Mouse (Mus musculus) intestine, embryonic 16.5 days (tissue): ENCODE data around the gene Pgs1. TPM values are rescaled to one million over a fixed set of nuclear protein-coding genes. Genes with fewer than 3 reads are reported as not detected.

Experiments used
- ATAC-seq: fragments of 200-750 bp; cut with Nextera tagmentation; 2 replicates; pipeline ENCODE4 v1.8.0; 2017; ENCODE audit warnings: moderate TSS enrichment, moderate library complexity
- H3K27ac ChIP-seq: fragments of 300-500 bp; sonication (generic); 2 replicates; pipeline ENCODE4 v1.5.1; 2014; ENCODE audit warnings: mild to moderate bottlenecking, low read length
- H3K27me3 ChIP-seq: fragments of 300-500 bp; sonication (generic); replicated peaks from 2 replicates; pipeline ENCODE4 v1.6.1; 2014; ENCODE audit warnings: low read length, control low read depth, mixed read lengths; ENCODE audit not compliant: control insufficient read depth, insufficient read depth
- H3K36me3 ChIP-seq: fragments of 300-500 bp; sonication (generic); 2 replicates; pipeline ENCODE4 v1.6.1; 2014; ENCODE audit warnings: low read length, control low read depth; ENCODE audit not compliant: control insufficient read depth, insufficient read depth
- H3K4me1 ChIP-seq: fragments of 300-500 bp; sonication (generic); 2 replicates; pipeline ENCODE4 v1.6.1; 2014; ENCODE audit warnings: low read length, control low read depth, mixed read lengths; ENCODE audit not compliant: control insufficient read depth, insufficient read depth
- H3K4me2 ChIP-seq: fragments of 300-500 bp; sonication (generic); 2 replicates; pipeline ENCODE4 v1.6.1; 2014; ENCODE audit warnings: low read depth, low read length, control low read depth
- H3K4me3 ChIP-seq: fragments of 300-500 bp; sonication (generic); 2 replicates; pipeline ENCODE4 v1.5.1; 2014; ENCODE audit warnings: mild to moderate bottlenecking, low read length
- H3K9ac ChIP-seq: fragments of 300-500 bp; sonication (generic); 2 replicates; pipeline ENCODE4 v1.6.1; 2014; ENCODE audit warnings: low read depth, low read length
- H3K9me3 ChIP-seq: fragments of 300-500 bp; sonication (generic); 2 replicates; pipeline ENCODE4 v1.6.1; 2016; ENCODE audit warnings: low read length, control low read depth; ENCODE audit not compliant: control insufficient read depth
- WGBS: fragments of 180-500 bp; shearing (Covaris S2); extraction: QIAGEN DNeasy Blood & Tissue Kit; methylation state at CpG from one replicate; pipeline ENCODE4 v1.1.7; 2014; 5-methylcytosine and 5-hydroxymethylcytosine counted together
- polyA plus RNA-seq: library from polyadenylated mRNA; unstranded; fragments of >200 nt; fragmentation: Nextera tagmentation; extraction: Ambion mirVana; gene quantifications from 2 replicates; pipeline ENCODE4 v1.2.1, GENCODE M21; 2015

Pgs1 gene
- polyA plus RNA-seq, 1 experiment from 2014 or later, result 35.7 TPM

- no peak for ATAC-seq
- Histone ChIP-seq H3K36me3 (peaks cover 3% of the 10 kb centered on the region; the same call in 1 of the 2 replicates), H3K4me3 (peak overlapping the region; percentile 87), H3K9me3 (no peaks in the 10 kb centered on the region), H3K4me1 (peaks cover 59% of the 10 kb centered on the region), H3K4me2 (peak overlapping the region; percentile 94), H3K9ac (peak overlapping the region; percentile 95), H3K27ac (peak overlapping the region; percentile 98), H3K27me3 (no peaks in the 10 kb centered on the region)
- WGBS, result 17% methylated on average over 34 of the region's 34 CpGs
Measured at GRCm38 (mm10) chr11:117967249-117968015, 18.7 kb upstream of the Pgs1 start.

GRCm38 (mm10) chr11:117968016-117968671 is 17.9 kb upstream of the Pgs1 start:
- H3K27me3 ChIP-seq, result no peaks in the 10 kb centered on the region
- peak overlapping the region; percentile 95 for H3K9ac ChIP-seq
- H3K4me1 ChIP-seq, result peaks cover 52% of the 10 kb centered on the region
- H3K4me3 ChIP-seq, result peak overlapping the region; percentile 87
- H3K27ac ChIP-seq, result peak overlapping the region; percentile 98
- no peaks in the 10 kb centered on the region for H3K9me3 ChIP-seq
- H3K36me3 ChIP-seq, result peaks cover 3% of the 10 kb centered on the region; the same call in 1 of the 2 replicates
- no peak for ATAC-seq
- peak overlapping the region; percentile 94 for H3K4me2 ChIP-seq
- WGBS, result under 1% methylated on average over 64 of the region's 64 CpGs

GRCm38 (mm10) chr11:117968716-117969099 is 17.4 kb upstream of the Pgs1 start:
- Histone ChIP-seq H3K36me3 (peaks cover 3% of the 10 kb centered on the region; the same call in 1 of the 2 replicates), H3K27ac (peak overlapping the region; percentile 98), H3K27me3 (no peaks in the 10 kb centered on the region), H3K9me3 (no peaks in the 10 kb centered on the region), H3K4me1 (peaks cover 49% of the 10 kb centered on the region), H3K4me3 (peak overlapping the region; percentile 87), H3K9ac (peak overlapping the region; percentile 95), H3K4me2 (peak overlapping the region; percentile 94)
- ATAC-seq, result peak; percentile 50
- under 1% methylated on average over 34 of the region's 34 CpGs for WGBS

GRCm38 (mm10) chr11:117969100-117969944 is 16.8 kb upstream of the Pgs1 start:
- H3K9me3 ChIP-seq, result no peaks in the 10 kb centered on the region
- peak; percentile 93 for ATAC-seq
- WGBS, result under 1% methylated on average over 63 of the region's 65 CpGs
- H3K27me3 ChIP-seq, result no peaks in the 10 kb centered on the region
- peak overlapping the region; percentile 98 for H3K27ac ChIP-seq
- peaks cover 47% of the 10 kb centered on the region for H3K4me1 ChIP-seq
- H3K9ac ChIP-seq, result peak overlapping the region; percentile 95
- peak overlapping the region; percentile 94 for H3K4me2 ChIP-seq
- peaks cover 3% of the 10 kb centered on the region; the same call in 1 of the 2 replicates for H3K36me3 ChIP-seq
- peak overlapping the region; percentile 87 for H3K4me3 ChIP-seq

- Histone ChIP-seq H3K4me3 (peak within 1 kb of the TSS; percentile 87), H3K4me1 (peaks cover 47% of the 10 kb centered on the region), H3K27ac (peak within 1 kb of the TSS; percentile 98), H3K27me3 (no peaks in the 10 kb centered on the region), H3K4me2 (peak within 1 kb of the TSS; percentile 94), H3K9ac (peak within 1 kb of the TSS; percentile 95), H3K36me3 (peaks cover 3% of the 10 kb centered on the region; the same call in 1 of the 2 replicates), H3K9me3 (no peaks in the 10 kb centered on the region)
- WGBS, result 8% methylated on average over 21 of the region's 21 CpGs
- ATAC-seq, result peak; percentile 51
Measured at GRCm38 (mm10) chr11:117969945-117970872, 15.9 kb upstream of the Pgs1 start, which contains the start of gene Socs3. Gene Socs3 (minus strand): TSS chr11:117970047.

GRCm38 (mm10) chr11:117971100-117971499 is 15.0 kb upstream of the Pgs1 start:
- WGBS, result 74% methylated on average over 6 of the region's 6 CpGs
- no peak overlapping the region for H3K4me2 ChIP-seq
- peaks cover 48% of the 10 kb centered on the region for H3K4me1 ChIP-seq
- H3K27ac ChIP-seq, result peak overlapping the region; percentile 98; the same call in 1 of the 2 replicates
- no peaks in the 10 kb centered on the region for H3K27me3 ChIP-seq
- H3K9me3 ChIP-seq, result no peaks in the 10 kb centered on the region
- no peak for ATAC-seq
- no peak overlapping the region for H3K4me3 ChIP-seq
- H3K36me3 ChIP-seq, result peaks cover 3% of the 10 kb centered on the region; the same call in 1 of the 2 replicates
- H3K9ac ChIP-seq, result no peak overlapping the region

GRCm38 (mm10) chr11:117971646-117972242 is 14.3 kb upstream of the Pgs1 start:
- Histone ChIP-seq H3K36me3 (no peaks in the 10 kb centered on the region), H3K27me3 (no peaks in the 10 kb centered on the region), H3K4me3 (no peak overlapping the region), H3K4me1 (peaks cover 44% of the 10 kb centered on the region), H3K4me2 (no peak overlapping the region), H3K27ac (no peak overlapping the region), H3K9me3 (no peaks in the 10 kb centered on the region), H3K9ac (no peak overlapping the region)
- no peak for ATAC-seq
- WGBS, result 69% methylated on average over 2 of the region's 2 CpGs
